Comparison of ENCODE assay signal across 8 mouse cellular contexts in the genomic region with DNA sequence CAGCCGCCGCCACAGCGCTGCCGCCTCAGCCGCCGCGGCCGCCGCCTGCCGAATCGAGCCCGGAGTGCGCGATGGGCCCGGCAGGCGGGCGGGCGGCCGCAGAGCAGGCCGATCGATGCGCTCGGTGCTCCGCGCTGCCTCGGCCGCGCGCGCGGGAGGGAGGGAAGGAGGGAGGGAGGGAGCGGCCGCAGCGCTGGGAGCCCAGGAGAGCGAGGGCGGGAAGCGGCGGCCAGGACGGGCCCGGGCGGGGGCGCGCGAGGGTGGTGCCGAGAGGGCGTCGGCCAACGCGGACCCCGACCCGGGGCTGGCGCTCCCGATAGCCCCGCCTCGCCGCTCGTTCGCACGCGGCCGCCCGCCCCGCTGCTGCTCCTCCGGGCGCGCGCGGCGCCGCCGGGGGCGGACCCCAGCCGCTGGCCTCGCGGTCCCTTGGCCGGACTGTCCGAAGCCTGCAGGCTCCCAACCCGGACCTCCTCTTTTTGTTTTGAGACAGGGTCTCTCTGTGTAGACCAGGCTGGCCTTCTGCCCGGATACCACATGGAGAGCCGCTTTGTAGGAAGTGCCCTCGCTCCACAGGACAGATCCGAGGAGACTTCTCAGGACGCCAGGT. TPM values are rescaled to one million over a fixed set of nuclear protein-coding genes. Genes with fewer than 3 reads are reported as not detected.
DNase-seq lines count a peak whose midpoint lies in the region; ATAC-seq and TF ChIP-seq lines count a peak whose summit lies in the region.

A gene (minus strand): TSS at position 55 of the 607 bp plus-strand sequence.

- TF ChIP-seq EP300 in liver, embryonic 14.5 days (IDR thresholded peaks at IDR 0.05; ENCODE audit: low read depth) = no peak
- TF ChIP-seq EP300 in stomach, postnatal 0 days (optimal IDR thresholded peaks at IDR 0.05) = no peak

- peak within 1 kb of the TSS; percentile 90 for H3K4me2 ChIP-seq in heart, embryonic 15.5 days
- peak within 1 kb of the TSS; percentile 78 for H3K4me2 ChIP-seq in liver, embryonic 14.5 days (ENCODE audit: low read depth)
- peak within 1 kb of the TSS; percentile 58 for H3K4me2 ChIP-seq in neural tube, embryonic 11.5 days (ENCODE audit: low read depth)
- peak within 1 kb of the TSS; percentile 81 for H3K4me2 ChIP-seq in stomach, postnatal 0 days (replicated peaks; ENCODE audit: low read depth)

- peak; percentile 68 for ATAC-seq in CD4-positive, CD25-positive, alpha-beta regulatory T cell, adult 4 months
- peak; percentile 95 for ATAC-seq in heart, embryonic 15.5 days (replicated peaks; ENCODE audit: insufficient number of reproducible peaks, insufficient read depth, low FRiP score, low read depth)
- peak; percentile 92 for ATAC-seq in liver, embryonic 14.5 days (ENCODE audit: insufficient read depth)
- peak; percentile 93 for ATAC-seq in neural tube, embryonic 11.5 days (ENCODE audit: insufficient read depth, low FRiP score, low TSS enrichment)
- peak; percentile 95 for ATAC-seq in stomach, postnatal 0 days (ENCODE audit: low FRiP score, low TSS enrichment)

- peak within 1 kb of the TSS; percentile 91 for H3K9ac ChIP-seq in heart, embryonic 15.5 days
- peak within 1 kb of the TSS; percentile 98 for H3K9ac ChIP-seq in liver, embryonic 14.5 days (replicated peaks)
- peak within 1 kb of the TSS; percentile 96 for H3K9ac ChIP-seq in neural tube, embryonic 11.5 days (ENCODE audit: low read length)
- H3K9ac ChIP-seq in stomach, postnatal 0 days (ENCODE audit: low read length) = peak within 1 kb of the TSS; percentile 93

- 1% methylated on average over 72 of the region's 83 CpGs for WGBS in forebrain, embryonic 10.5 days
- WGBS in heart, embryonic 15.5 days = under 1% methylated on average over 64 of the region's 83 CpGs
- under 1% methylated on average over 55 of the region's 83 CpGs for WGBS in liver, embryonic 14.5 days (ENCODE audit: insufficient replicate concordance)
- under 1% methylated on average over 38 of the region's 83 CpGs for WGBS in neural tube, embryonic 11.5 days
- WGBS in stomach, postnatal 0 days = under 1% methylated on average over 45 of the region's 83 CpGs

- no peak for TF ChIP-seq CTCF in liver, embryonic 14.5 days (IDR thresholded peaks at IDR 0.05; ENCODE audit: low read depth)
- TF ChIP-seq CTCF in stomach, postnatal 0 days (IDR thresholded peaks at IDR 0.05; ENCODE audit: low read depth) = no peak

- peaks cover 18% of the 10 kb centered on the region for H3K36me3 ChIP-seq in forebrain, embryonic 10.5 days (replicated peaks)
- no peaks in the 10 kb centered on the region for H3K36me3 ChIP-seq in heart, embryonic 15.5 days
- peaks cover 11% of the 10 kb centered on the region; the same call in 1 of the 2 replicates for H3K36me3 ChIP-seq in liver, embryonic 14.5 days (replicated peaks; ENCODE audit: control insufficient read depth, insufficient read depth, low read depth)
- H3K36me3 ChIP-seq in neural tube, embryonic 11.5 days (ENCODE audit: control insufficient read depth, insufficient read depth, low read length) = no peaks in the 10 kb centered on the region
- no peaks in the 10 kb centered on the region for H3K36me3 ChIP-seq in stomach, postnatal 0 days (ENCODE audit: control insufficient read depth, insufficient read depth, low read length)

- peaks cover 33% of the 10 kb centered on the region for H3K4me1 ChIP-seq in forebrain, embryonic 10.5 days
- H3K4me1 ChIP-seq in heart, embryonic 15.5 days (replicated peaks) = peaks cover 14% of the 10 kb centered on the region
- peaks cover 6 to 16% of the 10 kb centered on the region in 2 experiments for H3K4me1 ChIP-seq in liver, embryonic 14.5 days (replicated peaks; ENCODE audit: control insufficient read depth in 2 of 2, insufficient read depth in 2 of 2, low read length in 1 of 2)
- H3K4me1 ChIP-seq in neural tube, embryonic 11.5 days (ENCODE audit: control insufficient read depth, insufficient read depth, low read length) = peaks cover 5% of the 10 kb centered on the region; the same call in 1 of the 2 replicates
- peaks cover 2% of the 10 kb centered on the region; the same call in 1 of the 2 replicates for H3K4me1 ChIP-seq in stomach, postnatal 0 days (replicated peaks; ENCODE audit: control insufficient read depth, insufficient read depth)

- H3K27me3 ChIP-seq in forebrain, embryonic 10.5 days (ENCODE audit: poor library complexity, severe bottlenecking) = peaks cover 21% of the 10 kb centered on the region
- H3K27me3 ChIP-seq in heart, embryonic 15.5 days = peaks cover 26% of the 10 kb centered on the region
- no peaks in the 10 kb centered on the region for H3K27me3 ChIP-seq in liver, embryonic 14.5 days (ENCODE audit: control insufficient read depth, insufficient read depth, low read length)
- no peaks in the 10 kb centered on the region for H3K27me3 ChIP-seq in neural tube, embryonic 11.5 days (ENCODE audit: control insufficient read depth, insufficient read depth, low read length)
- no peaks in the 10 kb centered on the region for H3K27me3 ChIP-seq in stomach, postnatal 0 days (ENCODE audit: control insufficient read depth, insufficient read depth, low read length)

- peak within 1 kb of the TSS; percentile 93 for H3K4me3 ChIP-seq in forebrain, embryonic 10.5 days
- H3K4me3 ChIP-seq in heart, embryonic 15.5 days = peak within 1 kb of the TSS; percentile 93
- H3K4me3 ChIP-seq in liver, embryonic 14.5 days (ENCODE audit: insufficient read depth in 1 of 2, low read depth in 2 of 2, low read length in 2 of 2) = peak within 1 kb of the TSS; percentile 73 to 98
- H3K4me3 ChIP-seq in neural tube, embryonic 11.5 days (ENCODE audit: low read depth, low read length) = peak within 1 kb of the TSS; percentile 90
- peak within 1 kb of the TSS; percentile 89 for H3K4me3 ChIP-seq in stomach, postnatal 0 days (ENCODE audit: low read depth, low read length)

- no peaks in the 10 kb centered on the region for H3K9me3 ChIP-seq in forebrain, embryonic 10.5 days
- H3K9me3 ChIP-seq in heart, embryonic 15.5 days (replicated peaks) = no peaks in the 10 kb centered on the region
- no peaks in the 10 kb centered on the region for H3K9me3 ChIP-seq in liver, embryonic 14.5 days (ENCODE audit: control insufficient read depth, low read length)
- H3K9me3 ChIP-seq in neural tube, embryonic 11.5 days (ENCODE audit: control insufficient read depth, low read length) = no peaks in the 10 kb centered on the region
- no peaks in the 10 kb centered on the region for H3K9me3 ChIP-seq in stomach, postnatal 0 days (ENCODE audit: control insufficient read depth, low read length)

- H3K27ac ChIP-seq in forebrain, embryonic 10.5 days = peak within 1 kb of the TSS; percentile 97
- peak within 1 kb of the TSS; percentile 83 for H3K27ac ChIP-seq in heart, embryonic 15.5 days
- peak within 1 kb of the TSS; percentile 51 for H3K27ac ChIP-seq in liver, embryonic 14.5 days
- H3K27ac ChIP-seq in neural tube, embryonic 11.5 days (ENCODE audit: low read depth, low read length) = peak within 1 kb of the TSS; percentile 86
- peak within 1 kb of the TSS; percentile 95 for H3K27ac ChIP-seq in stomach, postnatal 0 days (replicated peaks)

- peak; percentile 78 for DNase-seq in c-Kit-negative CD71-positive TER-119-positive erythroid progenitor cells, embryonic 14.5 days (ENCODE audit: low read depth, low spot score)
- DNase-seq in forebrain, embryonic 10.5 days (ENCODE audit: extremely low spot score, low spot score) = peak; percentile 89
- DNase-seq in kidney, postnatal 25 days = peak; percentile 90 to 96
- peak; percentile 81 to 85 (median 85) for DNase-seq in liver, embryonic 14.5 days (ENCODE audit: low read depth in 3 of 3, low spot score in 3 of 3)
- DNase-seq in neural tube, embryonic 11.5 days (ENCODE audit: low spot score) = peak; percentile 97
- DNase-seq in stomach, postnatal 0 days (ENCODE audit: low spot score) = peak; percentile 95

RNA-seq across cellular contexts. Expression of the gene that starts here (rescaled TPM):
- polyA plus RNA-seq in CD4-positive, CD25-positive, alpha-beta regulatory T cell, adult 4 months (2017; shearing (Covaris generic)) = 10 to 100 TPM; 18.3 to 35.8 TPM
- 93.1 and 103 TPM in 2 replicates for polyA plus RNA-seq in forebrain, embryonic 10.5 days (2016; fragmentation: Nextera tagmentation; extraction: Ambion mirVana)
- 34.8 and 43.4 TPM in 2 replicates for polyA plus RNA-seq in heart, embryonic 15.5 days (2015; fragmentation: Nextera tagmentation; extraction: Ambion mirVana)
- polyA plus RNA-seq in liver, embryonic 14.5 days (2012; rRNA removed) = 12.1 and 17.8 TPM in 2 replicates
- polyA plus RNA-seq in liver, embryonic 14.5 days (2014; fragmentation: Nextera tagmentation; extraction: Ambion mirVana) = 47.0 and 52.2 TPM in 2 replicates
- polyA plus RNA-seq in neural tube, embryonic 11.5 days (2014; fragmentation: Nextera tagmentation; extraction: Ambion mirVana) = 111 and 119 TPM in 2 replicates
- polyA plus RNA-seq in stomach, postnatal 0 days (2015; fragmentation: Nextera tagmentation; extraction: Ambion mirVana) = 59.2 and 67.2 TPM in 2 replicates

Comparison
In these comparisons a context has a peak if more than half of its experiments do, and no peak if none do; other contexts are left out.
1. Peak in every context shown above with its lines: DNase-seq, ATAC-seq, H3K4me3 ChIP-seq and H3K27ac ChIP-seq.